Comparison of ENCODE assay signal across 15 mouse cellular contexts in the genomic region with DNA sequence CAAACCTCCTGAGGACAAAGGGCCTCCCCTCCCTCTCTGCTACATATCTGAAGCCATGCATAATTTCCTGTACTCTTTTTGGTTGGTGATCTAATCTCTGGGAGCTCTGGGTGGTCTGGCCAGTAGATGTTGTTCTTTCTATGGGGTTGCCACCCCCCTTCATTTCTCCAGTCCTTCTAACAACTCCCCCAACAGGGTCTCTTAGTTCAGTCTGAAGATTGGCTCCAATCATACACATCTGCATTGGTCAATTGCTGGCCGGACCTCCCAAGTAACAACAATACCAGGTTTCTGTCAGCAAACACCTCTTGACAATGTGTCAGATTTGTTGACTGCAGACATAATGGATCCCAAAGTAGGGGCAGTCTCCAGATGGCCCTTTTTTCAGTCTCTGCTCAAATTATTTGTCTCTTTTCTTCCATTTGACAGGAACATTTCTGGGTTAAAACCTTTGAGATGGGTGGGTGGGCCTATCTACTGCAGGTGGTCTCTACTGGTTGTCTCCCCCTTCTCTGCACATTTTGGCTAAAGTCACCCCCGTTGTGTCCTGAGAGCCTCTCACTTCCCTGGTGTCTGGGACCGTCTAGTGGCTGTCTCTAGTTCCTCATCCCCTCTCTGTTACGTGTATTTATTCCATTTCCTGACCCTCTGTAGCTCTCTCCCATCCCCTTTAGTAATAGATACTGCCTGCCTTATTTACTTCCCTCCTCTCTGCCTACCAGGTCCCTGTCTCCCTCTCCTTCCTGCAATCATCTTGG.
"Had no signal": no experiment of that assay in that cellular context is flagged by ENCODE, and none has a peak within 500 bp of the region (broad histone marks: within the 10 kb centered on the region; RNA-seq: fewer than 3 reads in every experiment).

No protein-coding gene starts in this region.

- H3K4me2 ChIP-seq: limb, embryonic 15.5 days; liver, embryonic 12.5 days; midbrain, embryonic 11.5 days; midbrain, embryonic 13.5 days; midbrain, embryonic 15.5 days; neural tube, embryonic 12.5 days; stomach, embryonic 15.5 days had no signal

- DNase-seq: right cerebral cortex, postnatal 14 days; thymus, adult 2 months; thymus, postnatal 25 days; thymus, postnatal 4 days had no signal

- H3K4me3 ChIP-seq: limb, embryonic 15.5 days; liver, embryonic 12.5 days; megakaryocyte, embryonic 14.5 days; midbrain, embryonic 13.5 days; midbrain, embryonic 15.5 days; neural tube, embryonic 12.5 days; stomach, embryonic 15.5 days had no signal

- H3K9me3 ChIP-seq: limb, embryonic 15.5 days; liver, embryonic 12.5 days; megakaryocyte, embryonic 14.5 days; midbrain, embryonic 13.5 days; midbrain, embryonic 15.5 days; neural tube, embryonic 12.5 days; stomach, embryonic 15.5 days had no signal

- H3K36me3 ChIP-seq: limb, embryonic 15.5 days; liver, embryonic 12.5 days; midbrain, embryonic 13.5 days; midbrain, embryonic 15.5 days; neural tube, embryonic 12.5 days; stomach, embryonic 15.5 days had no signal

- H3K27me3 ChIP-seq: limb, embryonic 15.5 days; liver, embryonic 12.5 days; megakaryocyte, embryonic 14.5 days; midbrain, embryonic 13.5 days; midbrain, embryonic 15.5 days; neural tube, embryonic 12.5 days; stomach, embryonic 15.5 days had no signal

- H3K4me1 ChIP-seq: limb, embryonic 15.5 days; liver, embryonic 12.5 days; midbrain, embryonic 13.5 days; midbrain, embryonic 15.5 days; neural tube, embryonic 12.5 days; stomach, embryonic 15.5 days had no signal

- H3K27ac ChIP-seq: limb, embryonic 15.5 days; liver, embryonic 12.5 days; liver, embryonic 14.5 days; macrophage; midbrain, embryonic 13.5 days; midbrain, embryonic 15.5 days; neural tube, embryonic 12.5 days; stomach, embryonic 15.5 days; stomach, postnatal 0 days had no signal

- ATAC-seq: liver, embryonic 12.5 days; midbrain, embryonic 13.5 days; midbrain, embryonic 15.5 days had no signal

- H3K9ac ChIP-seq: limb, embryonic 15.5 days; liver, embryonic 12.5 days; liver, embryonic 14.5 days; midbrain, embryonic 13.5 days; midbrain, embryonic 15.5 days; neural tube, embryonic 12.5 days; stomach, embryonic 15.5 days had no signal
